Mouse (Mus musculus) frontal cortex, adult (tissue): ENCODE measurements at regions not wholly inside any gene's neighbourhood (a gene's known extent, or its start where the extent isn't known, plus 50 kb on each side); places are given as distances from the start of the nearest gene placed in this dataset.

ENCODE experiments used
- ATAC-seq: cut with Nextera tagmentation; 2 replicates; pipeline ENCODE4 v1.9.2; 2017; ENCODE audit warnings: mild to moderate bottlenecking, moderate library complexity, mixed read lengths; ENCODE audit not compliant: low TSS enrichment

DNA sequence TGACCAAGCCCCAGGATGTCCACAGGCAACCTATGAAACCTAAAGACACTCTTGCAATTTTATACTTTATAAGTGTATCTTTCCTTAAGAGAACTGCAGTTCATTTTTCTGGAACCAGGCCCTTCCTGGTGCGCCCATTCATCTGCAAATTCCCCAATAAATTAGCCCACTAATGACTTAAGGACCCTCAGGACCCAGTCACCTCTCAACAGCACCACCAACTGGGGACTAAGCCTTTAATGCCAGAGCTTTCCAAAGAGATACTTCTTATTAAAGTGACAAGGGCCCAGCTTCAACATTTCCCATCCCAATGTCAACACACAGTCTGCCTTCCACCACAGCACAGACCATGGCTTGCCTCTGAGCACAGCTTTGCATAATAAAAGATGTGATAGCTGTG is 237.6 kb upstream of the Pabpc6 start:
- no peak for ATAC-seq

DNA sequence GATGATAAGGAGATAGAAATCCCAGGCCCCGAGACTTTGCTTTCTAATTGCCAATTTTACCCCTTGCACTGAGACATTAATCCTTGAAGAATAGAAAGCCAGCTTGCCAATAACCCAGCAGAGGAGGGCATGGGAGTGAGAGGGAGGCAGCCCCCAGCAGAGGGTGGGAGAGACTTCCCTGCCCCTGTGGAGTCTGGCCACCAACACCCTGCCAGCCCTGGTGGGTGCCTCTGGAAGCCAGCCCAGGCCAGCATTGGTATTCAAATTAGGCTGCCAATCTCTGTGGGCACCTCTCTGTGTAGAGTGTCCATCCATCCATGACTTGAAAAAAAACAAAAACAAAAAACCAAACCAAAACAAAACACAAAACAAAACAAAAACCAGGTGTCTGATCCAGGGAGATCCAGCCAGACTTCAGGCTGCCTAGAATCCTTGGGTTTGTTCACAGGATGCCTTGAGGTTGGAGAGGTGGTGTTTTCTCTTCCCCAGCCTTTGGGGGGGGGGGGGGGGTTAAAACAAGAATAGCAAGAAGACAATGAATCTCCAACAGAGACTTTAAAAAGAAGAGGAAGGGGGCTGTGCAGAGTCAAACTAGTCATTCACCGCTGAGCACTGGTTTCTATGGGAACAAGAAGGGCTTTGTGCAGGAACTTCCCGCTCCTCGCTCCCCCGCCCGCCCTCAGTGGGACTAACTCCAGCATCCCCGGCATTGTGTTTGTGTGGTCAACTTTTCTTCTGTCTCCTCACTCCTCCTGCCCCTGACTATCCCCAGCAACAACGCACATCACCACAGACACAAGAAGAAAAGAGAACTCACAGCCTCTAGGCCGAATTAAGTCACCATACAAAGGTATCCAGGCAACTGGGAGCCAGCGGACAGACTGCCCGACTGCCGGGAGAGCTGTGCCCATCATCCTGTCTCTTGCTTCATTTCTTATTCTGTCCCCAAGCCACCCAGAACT is 236.3 kb upstream of the Pabpc6 start:
- peak; percentile 90 for ATAC-seq

DNA sequence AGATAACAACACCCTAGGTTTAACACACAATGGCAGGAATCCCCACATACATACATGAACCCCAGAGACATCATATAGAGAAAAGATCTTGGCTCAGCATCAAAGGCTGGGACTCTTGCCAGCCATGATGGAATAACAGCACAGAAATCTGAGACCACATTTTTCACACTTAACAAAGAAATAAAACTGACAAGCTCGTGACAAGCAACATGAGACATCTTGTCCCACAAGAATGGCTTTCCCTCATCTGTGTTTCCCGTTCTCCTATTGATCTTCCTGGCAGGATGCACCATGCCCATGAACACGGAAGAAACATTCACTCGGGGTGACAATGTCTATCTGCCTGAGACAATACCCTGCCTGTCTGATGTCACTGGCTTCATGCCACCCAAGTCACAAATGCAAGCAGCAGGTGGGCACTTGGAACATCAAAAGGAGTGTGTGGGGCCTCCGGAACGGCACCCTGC is 235.0 kb upstream of the Pabpc6 start:
- no peak for ATAC-seq

DNA sequence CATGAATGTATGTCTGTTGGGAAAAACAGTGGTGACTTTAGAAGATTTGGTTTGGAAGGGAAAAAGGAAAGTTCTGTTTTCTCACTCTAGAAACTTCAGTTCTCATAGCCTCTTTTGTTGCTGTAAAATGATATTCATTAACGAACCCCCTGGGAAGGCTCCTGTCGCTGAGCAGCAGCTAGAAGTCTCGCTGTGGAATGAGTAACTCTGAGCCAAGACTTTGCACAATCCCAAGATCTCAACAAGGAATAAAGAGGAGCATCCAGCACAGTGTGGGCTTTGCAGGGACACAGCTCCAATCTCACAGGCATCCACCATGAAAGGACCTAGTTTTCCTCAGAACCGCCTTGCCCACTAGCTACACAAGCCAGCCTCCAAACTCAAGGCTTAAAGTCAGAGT is 233.8 kb upstream of the Pabpc6 start:
- peak; percentile 53; the same call in 1 of the 2 replicates for ATAC-seq

DNA sequence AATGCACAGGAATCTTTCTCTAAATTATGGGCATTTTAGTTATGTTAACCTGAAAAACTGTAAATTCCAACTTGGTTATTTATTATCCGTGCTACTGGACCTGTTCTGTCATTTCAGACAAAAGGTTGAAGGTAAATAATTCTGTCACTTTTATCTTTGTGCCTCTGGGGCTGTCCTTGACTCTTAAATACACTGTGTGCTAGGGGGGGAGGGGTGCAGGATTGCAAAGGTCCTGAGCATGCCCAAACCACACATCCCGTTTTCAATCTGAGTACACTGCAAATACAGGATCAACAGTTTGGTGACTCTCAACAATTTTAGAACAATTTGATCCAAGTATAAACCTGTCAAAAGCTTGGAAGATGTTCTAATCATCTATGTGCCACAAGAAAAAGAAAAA is 227.4 kb upstream of the Pabpc6 start:
- no peak for ATAC-seq

DNA sequence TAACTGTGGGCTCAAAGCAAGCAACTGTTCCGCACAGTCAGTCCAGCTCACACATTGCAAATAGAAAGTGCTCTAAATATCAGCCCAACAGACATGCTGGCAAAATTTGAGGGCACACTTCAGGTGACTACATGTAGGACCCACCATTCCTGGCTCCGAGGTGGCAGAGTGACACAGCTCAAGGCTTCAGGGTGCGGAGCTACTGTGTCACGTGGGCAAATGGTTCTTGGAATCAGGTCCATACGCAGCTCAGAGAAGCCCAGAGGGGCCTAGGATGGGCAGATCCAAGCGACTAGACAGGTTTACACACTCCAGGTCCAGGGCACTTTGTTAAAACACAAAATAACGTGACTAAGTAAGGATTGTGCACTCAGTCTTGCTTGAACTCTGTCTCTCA is 226.2 kb upstream of the Pabpc6 start:
- no peak for ATAC-seq

DNA sequence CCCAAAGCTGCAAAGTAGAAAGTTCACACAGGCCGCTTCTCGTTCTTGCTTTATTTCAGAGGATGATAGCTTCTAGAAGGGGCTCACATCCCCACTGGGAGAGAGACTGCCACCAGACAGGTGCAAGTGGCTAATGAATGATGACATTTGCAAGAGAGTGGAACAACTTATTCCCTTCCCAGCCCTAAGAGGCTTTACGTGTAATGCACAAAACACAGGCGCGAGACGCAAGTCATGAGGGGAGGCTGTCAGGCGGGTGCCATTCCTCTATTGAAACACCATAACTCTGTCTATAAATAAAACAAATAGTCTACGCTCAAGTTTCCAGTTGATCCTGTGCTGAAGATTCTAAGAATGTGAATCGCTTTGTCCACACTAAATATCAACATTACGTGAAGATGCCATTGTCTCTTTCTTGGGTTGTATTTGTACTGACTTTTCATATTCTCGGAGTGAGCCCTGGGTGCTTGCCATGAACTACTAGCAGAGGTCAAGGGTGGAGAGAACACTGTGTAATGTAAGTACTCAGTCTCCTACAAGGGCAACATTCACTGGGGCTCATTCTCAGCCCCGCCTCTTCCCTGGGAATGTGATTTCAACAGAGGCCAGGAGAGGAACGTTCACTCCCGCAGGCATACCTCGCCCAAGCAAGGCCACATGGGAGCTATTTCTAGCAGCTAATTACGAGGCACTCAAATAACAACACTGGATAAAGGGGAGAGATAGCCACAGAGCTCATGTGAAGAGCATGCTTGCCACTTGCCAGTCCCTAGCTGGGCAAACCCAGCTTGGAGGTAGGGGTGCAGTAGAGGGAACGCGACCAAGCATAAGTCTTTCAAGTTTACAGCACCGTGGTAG is 225.5 kb upstream of the Pabpc6 start:
- ATAC-seq = no peak

DNA sequence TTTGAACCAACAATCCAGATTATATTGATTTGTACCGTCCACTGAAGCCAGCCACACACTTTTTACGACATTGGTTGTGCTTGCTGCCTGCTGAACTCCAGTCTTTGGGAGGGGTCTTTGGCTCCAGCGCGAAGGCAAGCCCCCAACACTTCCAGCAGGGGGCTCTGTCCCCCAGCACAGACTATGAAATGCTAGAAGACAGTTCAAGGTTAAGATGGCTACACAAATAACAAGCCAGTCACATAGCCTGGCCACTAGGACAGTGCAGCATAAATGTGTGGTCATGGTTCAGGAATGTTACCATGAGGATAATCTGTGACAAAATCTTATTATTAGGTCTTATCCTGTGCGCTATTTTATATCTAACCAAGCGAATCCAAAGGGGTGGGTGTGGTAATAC is 224.4 kb upstream of the Pabpc6 start:
- ATAC-seq = no peak

DNA sequence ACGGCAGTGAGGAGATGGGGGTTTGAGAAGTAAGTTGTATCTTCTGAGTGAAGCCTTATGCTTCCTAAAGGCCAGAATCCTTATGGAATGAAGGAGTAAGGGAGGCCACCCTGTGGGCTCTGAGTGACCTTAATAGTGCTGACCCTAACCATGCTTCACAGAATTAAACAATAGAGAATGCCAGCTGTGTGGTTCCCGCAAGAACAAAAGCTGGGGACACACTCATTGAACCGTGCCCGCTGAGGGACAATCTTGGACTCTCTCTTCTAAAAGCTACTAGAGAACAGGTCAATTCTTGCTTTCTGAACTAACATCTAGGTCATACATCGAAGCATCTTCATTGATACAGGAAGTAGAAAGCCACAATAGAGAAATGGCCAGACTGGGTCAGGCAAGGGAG is 223.3 kb upstream of the Pabpc6 start:
- no peak for ATAC-seq

DNA sequence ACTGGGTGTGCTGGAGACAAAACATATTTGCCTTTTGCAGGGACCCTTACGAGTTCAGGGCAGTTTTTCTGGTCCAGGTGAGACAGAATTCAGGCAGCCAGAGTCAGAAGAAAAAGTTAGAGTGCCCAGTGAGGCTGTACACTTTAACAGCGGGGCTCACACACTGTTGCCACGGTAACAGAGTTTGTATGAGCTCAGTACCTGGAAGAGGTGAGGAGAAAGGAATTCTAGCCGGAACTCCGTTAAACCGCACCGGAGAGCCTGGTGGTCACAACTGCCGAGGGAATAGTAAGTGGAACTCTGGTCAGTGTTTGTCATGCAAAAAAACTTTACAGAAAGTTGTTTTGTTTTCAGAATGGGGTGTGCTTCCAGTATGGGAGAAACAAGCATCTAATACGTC is 222.6 kb upstream of the Pabpc6 start:
- ATAC-seq = no peak

DNA sequence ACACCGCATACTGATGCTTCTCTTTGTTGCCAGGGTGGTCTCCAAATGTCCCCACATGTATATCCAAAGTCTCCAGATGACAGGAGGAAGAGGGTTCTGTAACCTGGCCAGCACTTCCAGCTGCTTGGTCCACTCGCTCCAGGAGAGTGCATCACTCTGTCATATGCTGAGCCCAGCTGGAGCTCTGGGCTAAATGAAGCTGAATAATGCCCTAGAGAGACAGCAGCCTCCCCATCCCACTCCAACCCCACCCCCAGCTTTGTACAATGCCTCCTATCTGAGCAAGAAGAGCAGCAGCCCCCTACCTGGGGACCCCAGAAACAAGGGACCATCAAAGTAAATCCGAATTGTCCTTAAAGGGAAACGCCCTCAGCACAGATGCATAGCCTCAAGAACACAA is 219.0 kb upstream of the Pabpc6 start:
- ATAC-seq = no peak

DNA sequence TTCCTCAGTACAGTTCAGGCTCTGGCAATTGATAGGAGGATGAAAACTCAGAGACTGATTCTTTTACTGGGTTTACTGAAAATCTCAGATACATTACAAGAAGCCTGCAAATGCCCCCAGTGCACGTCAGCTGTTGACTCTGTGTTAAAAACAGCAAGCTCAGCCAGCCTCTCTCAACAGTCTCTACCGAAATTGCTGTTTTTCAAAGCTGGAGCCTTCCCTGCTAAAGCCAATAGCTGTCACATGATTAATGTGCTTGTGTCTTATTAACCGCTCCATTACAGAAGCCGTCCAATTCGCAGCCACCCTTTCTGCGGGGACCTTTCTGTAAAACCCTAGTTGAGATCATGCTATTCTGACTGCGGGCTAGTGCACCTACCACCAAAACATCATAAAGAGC is 215.6 kb upstream of the Pabpc6 start:
- ATAC-seq = no peak

DNA sequence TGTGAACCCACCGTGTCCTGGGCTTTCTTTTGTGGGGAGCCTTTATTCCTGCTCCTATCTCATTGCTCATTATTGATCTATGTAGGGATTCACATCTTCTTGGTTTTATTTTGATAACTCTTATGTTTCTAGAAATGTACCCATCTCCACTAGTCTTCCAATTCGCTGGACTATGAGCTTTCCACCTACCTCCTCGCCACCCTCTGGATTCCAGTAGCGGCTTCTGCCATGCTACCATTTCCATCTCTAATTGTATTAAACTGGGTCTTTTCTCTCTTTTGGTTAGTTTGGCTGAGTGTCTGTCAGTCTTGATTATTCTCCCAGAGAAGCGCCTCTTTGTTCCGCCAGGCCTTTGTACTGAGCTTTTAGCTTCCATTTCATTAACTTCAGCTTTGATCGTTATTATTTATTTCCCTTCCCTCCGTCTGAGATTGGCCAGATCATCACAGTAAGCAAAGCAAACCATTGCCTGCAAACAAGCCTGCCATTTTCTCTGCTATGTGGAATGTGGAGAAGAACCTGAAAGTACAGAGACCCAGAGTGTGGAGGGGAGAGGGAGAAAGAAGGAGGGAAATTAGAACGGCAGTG is 213.2 kb upstream of the Pabpc6 start:
- ATAC-seq = no peak

DNA sequence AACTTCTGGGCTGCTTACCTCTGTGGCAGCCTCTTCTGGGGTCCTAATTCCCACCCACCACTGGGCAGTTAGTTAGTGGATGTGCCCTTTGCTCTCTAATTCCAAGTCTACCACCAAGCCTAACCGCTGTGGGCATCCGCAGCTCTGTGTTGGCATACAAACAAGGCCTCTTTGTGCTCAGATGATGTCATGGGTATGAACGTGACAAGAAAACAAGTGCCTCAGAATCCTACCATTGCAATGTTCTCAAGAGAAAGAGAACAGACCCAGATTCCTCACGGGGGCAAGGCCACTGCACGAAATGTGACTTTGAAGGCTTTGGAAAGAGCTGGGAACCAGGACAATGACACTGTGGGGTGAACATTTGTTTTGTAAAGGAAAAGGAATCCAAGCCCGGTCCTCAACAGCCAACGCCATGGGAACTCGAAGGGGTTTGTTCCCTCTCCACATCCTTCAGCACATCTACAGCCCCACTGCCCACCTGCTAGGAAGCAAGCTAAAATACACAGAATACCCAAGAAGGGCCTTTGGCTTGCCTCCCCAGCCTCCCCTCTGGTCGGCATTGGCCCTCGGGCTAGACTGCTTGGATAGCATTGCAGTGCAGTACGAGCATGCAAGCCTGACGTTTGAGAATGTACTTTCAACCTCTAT is 210.2 kb upstream of the Pabpc6 start:
- peak; percentile 70 for ATAC-seq

DNA sequence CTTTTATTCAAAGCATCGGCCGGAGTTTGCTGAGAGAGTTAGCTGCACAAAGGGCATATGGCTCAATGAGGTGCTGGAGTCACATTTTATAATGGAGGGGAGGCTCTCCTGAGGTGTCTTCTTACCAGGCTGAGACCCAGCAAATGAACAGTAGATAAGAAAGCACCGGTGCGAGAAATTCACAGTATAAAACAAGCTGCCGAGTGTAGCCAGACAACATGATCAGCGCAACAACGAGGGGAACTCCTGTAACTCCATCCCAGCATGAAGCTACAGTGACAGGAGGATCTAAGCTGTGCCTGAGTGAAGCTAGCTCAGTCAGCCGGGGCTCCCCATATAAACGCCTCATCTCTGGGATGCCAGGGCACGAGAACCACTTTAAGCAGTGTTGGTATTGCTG is 204.2 kb upstream of the Pabpc6 start:
- ATAC-seq = no peak

DNA sequence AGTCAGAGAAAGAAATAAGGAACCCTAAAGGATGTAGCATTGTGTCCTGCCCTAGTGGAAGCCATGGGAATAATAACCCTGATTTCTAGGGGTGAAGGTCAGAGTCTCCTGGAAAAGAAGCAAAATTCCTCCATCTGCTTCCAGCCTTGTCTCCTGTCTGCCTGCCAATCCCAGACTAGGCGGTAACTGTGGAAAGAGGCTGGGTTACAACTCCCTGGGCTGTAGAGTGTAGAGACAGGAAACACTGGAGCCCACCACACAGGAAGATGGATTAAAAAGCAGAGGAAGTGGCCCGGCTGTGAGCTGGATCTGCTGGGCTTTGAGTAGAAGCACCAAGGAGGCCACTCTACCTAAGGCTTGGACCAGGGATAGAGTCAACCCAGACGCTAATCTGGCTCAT is 200.7 kb upstream of the Pabpc6 start:
- ATAC-seq = no peak

DNA sequence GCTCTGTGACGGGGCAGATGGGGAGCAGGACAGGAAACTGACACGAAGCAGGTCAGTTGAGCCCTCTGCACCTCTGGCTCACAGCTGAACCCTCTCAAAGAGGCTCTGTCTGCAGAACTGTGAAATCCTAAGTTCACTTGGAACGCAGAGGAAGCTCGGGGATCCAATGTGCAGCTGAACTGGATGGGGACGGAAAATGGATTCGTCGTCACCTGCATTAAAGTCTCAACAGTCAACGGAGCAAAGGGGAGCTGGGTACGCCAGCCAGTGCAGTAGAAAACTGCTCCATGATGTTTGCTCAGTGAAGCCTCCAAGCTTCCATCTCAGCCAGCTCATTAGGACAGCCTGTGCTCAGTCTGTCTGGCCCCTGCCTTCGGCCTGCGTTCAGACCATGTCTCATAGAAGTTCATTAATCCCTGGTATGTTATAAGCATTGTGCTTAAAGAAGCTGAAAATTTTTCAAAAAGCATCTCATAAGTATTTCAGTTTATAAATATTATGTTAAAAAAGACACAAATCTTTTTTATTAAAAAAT is 199.3 kb upstream of the Pabpc6 start:
- ATAC-seq = no peak

DNA sequence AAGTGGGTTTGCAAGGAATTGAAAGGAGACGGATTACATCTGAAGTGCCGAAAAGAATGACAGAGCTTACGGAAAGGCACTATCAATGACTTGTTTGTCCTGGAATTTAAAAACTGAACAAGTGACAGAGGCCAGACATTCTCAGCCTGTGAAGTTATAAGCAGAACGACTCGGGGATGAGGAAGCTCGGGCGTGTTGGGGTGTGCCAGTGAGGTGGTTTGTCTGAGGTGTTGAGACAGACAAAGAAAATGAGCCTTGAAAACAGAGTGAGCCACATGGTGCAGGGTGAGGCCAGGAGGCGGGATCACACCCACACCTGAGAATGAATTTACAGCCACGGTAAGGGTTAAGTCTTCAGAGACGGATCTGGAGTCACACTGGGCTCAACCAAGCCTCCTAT is 194.7 kb upstream of the Pabpc6 start:
- no peak for ATAC-seq

DNA sequence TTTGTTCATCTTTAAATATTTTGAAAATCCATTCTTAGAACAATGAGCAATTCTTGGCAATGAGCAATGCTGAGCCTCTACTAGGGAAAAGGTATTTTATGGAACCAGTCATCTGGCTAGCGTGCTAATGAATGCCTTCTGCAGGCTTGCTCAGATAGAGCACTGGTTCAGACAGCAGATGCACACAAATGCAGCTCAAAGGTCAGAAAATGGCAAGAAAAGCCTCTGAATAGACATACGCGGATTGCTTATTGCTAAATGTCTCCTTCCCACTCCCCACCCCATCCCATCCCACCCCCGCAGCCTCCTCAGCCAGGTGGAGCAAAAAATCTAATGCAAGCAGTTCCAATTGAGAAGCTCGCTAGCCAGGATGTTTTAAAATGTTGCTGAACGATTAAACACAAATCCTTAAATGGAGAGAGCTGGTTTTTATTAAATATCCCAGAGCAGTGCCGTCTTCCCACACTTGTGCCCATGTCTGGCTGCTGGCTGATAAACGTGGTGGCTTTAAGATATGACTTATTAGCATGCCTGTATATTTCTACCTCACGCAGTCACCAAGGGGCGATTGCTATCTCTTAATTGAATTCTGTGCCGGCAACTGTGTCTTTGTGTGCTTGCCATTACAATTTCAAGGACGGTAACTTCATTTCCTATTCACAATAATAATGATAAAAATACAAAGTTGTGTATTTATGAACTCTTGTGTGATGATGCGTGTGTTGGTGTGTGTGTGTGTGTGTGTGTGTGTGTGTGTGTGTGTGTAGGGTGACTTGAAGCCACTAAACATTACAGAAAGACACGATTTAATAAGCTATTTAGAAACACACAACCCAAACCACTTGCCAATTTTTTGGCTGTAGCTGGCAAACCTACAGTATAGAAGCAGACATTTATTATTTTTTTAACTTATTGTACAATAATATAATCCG is 192.7 kb upstream of the Pabpc6 start:
- ATAC-seq = no peak

DNA sequence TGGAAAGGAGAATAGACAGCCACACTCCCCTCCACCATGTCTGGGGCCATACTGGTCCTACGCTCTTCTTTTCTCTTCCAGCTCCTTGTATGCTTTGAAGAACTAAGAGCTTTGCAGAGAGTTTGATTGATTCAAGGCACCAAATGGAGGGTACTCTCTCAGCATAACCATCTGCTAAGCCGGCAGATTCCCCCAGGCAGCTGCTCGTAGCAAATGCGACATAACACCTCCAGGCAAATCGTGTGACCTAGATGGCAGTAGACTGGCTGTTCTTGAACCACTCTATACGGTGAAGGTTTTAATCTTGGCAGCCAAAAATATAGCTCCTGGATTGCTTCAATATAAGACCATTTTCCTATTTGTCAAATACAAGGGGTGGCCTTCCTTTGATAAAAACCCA is 191.8 kb upstream of the Pabpc6 start:
- ATAC-seq = 0 out of 2 replicates have a peak, but pooled peaks have one; percentile 20
